Mouse (Mus musculus) forebrain, embryonic 13.5 days (tissue): ENCODE results near the gene Prpf19. TPM values are rescaled to one million over a fixed set of nuclear protein-coding genes. Genes with fewer than 3 reads are reported as not detected.

Experiments used
- ATAC-seq: fragments of 200-750 bp; cut with Nextera tagmentation; 2 replicates; pipeline ENCODE4 v1.8.0; 2017
- H3K27ac ChIP-seq: fragments of 300-500 bp; sonication (generic); 2 replicates; pipeline ENCODE4 v1.5.1; 2015; ENCODE audit warnings: inconsistent platforms, mild to moderate bottlenecking, moderate library complexity
- H3K27me3 ChIP-seq: fragments of 300-500 bp; sonication (generic); 2 replicates; pipeline ENCODE4 v1.6.1; 2015; ENCODE audit warnings: mild to moderate bottlenecking, inconsistent platforms
- H3K36me3 ChIP-seq: fragments of 300-500 bp; sonication (generic); 2 replicates; pipeline ENCODE4 v1.6.1; 2015; ENCODE audit warnings: mild to moderate bottlenecking, inconsistent platforms; ENCODE audit not compliant: poor library complexity, severe bottlenecking
- H3K4me1 ChIP-seq: fragments of 300-500 bp; sonication (generic); 2 replicates; pipeline ENCODE4 v1.6.1; 2015; ENCODE audit warnings: inconsistent platforms
- H3K4me2 ChIP-seq: fragments of 300-500 bp; sonication (generic); 2 replicates; pipeline ENCODE4 v1.6.1; 2015; ENCODE audit warnings: inconsistent platforms, mild to moderate bottlenecking, moderate library complexity
- H3K4me3 ChIP-seq: fragments of 300-500 bp; sonication (generic); 2 replicates; pipeline ENCODE4 v1.5.1; 2015; ENCODE audit warnings: mild to moderate bottlenecking, inconsistent platforms
- H3K9ac ChIP-seq: fragments of 300-500 bp; sonication (generic); 2 replicates; pipeline ENCODE4 v1.6.1; 2015; ENCODE audit warnings: mild to moderate bottlenecking, inconsistent platforms
- H3K9me3 ChIP-seq: fragments of 300-500 bp; sonication (generic); replicated peaks from 2 replicates; pipeline ENCODE4 v1.6.1; 2016; ENCODE audit warnings: inconsistent platforms
- WGBS: fragments of 180-500 bp; shearing (Covaris S2); methylation state at CpG from one replicate; pipeline ENCODE4 v1.1.7; 2015; 5-methylcytosine and 5-hydroxymethylcytosine counted together
- polyA plus RNA-seq: library from polyadenylated mRNA; unstranded; fragments of >200 nt; fragmentation: Nextera tagmentation; extraction: Ambion mirVana; gene quantifications from 2 replicates; pipeline ENCODE4 v1.2.1, GENCODE M21; 2015

Gene Prpf19
- polyA plus RNA-seq, 1 experiment from 2014 or later = 45.3 TPM

- WGBS = 77% methylated on average over 3 of the region's 3 CpGs
- Histone ChIP-seq H3K27me3 (no peaks in the 10 kb centered on the region), H3K4me2 (no peak overlapping the region), H3K36me3 (no peaks in the 10 kb centered on the region), H3K27ac (no peak overlapping the region), H3K9ac (no peak overlapping the region), H3K4me1 (no peaks in the 10 kb centered on the region), H3K4me3 (no peak overlapping the region), H3K9me3 (no peaks in the 10 kb centered on the region)
- ATAC-seq = no peak
These were observed 26.0 kb downstream of the Prpf19 start for GRCm38 (mm10) chr19:10921058-10921457.

- no peak overlapping the region for H3K4me2 ChIP-seq
- no peak overlapping the region for H3K4me3 ChIP-seq
- H3K4me1 ChIP-seq = 0 out of 2 replicates have a peak, but pooled peaks cover 4% of the 10 kb centered on the region
- no peaks in the 10 kb centered on the region for H3K27me3 ChIP-seq
- ATAC-seq = no peak
- H3K9me3 ChIP-seq = no peaks in the 10 kb centered on the region
- 75% methylated on average over 4 of the region's 4 CpGs for WGBS
- no peak overlapping the region for H3K9ac ChIP-seq
- no peak overlapping the region for H3K27ac ChIP-seq
- no peaks in the 10 kb centered on the region for H3K36me3 ChIP-seq
These were observed 29.2 kb downstream of the Prpf19 start for GRCm38 (mm10) chr19:10924220-10924619.

- 30% methylated on average over 6 of the region's 6 CpGs for WGBS
- no peaks in the 10 kb centered on the region for H3K27me3 ChIP-seq
- H3K27ac ChIP-seq = no peak overlapping the region
- H3K9ac ChIP-seq = no peak overlapping the region
- H3K9me3 ChIP-seq = no peaks in the 10 kb centered on the region
- 0 out of 2 replicates have a peak, but pooled peaks cover 4% of the 10 kb centered on the region for H3K4me1 ChIP-seq
- H3K36me3 ChIP-seq = no peaks in the 10 kb centered on the region
- ATAC-seq = no peak
- H3K4me3 ChIP-seq = no peak overlapping the region
- H3K4me2 ChIP-seq = no peak overlapping the region
These were observed 31.1 kb downstream of the Prpf19 start for GRCm38 (mm10) chr19:10926123-10926621.

- Histone ChIP-seq H3K36me3 (no peaks in the 10 kb centered on the region), H3K27me3 (no peaks in the 10 kb centered on the region), H3K4me3 (no peak overlapping the region), H3K4me2 (no peak overlapping the region), H3K27ac (no peak overlapping the region), H3K9me3 (no peaks in the 10 kb centered on the region), H3K4me1 (0 out of 2 replicates have a peak, but pooled peaks cover 4% of the 10 kb centered on the region), H3K9ac (no peak overlapping the region)
- ATAC-seq = no peak
- 26% methylated on average over 4 of the region's 4 CpGs for WGBS
These were observed 31.6 kb downstream of the Prpf19 start for GRCm38 (mm10) chr19:10926666-10927065.

GRCm38 (mm10) chr19:10930641-10931040 lies 35.6 kb downstream of the Prpf19 start:
- H3K4me3 ChIP-seq = no peak overlapping the region
- no peak overlapping the region for H3K27ac ChIP-seq
- H3K4me1 ChIP-seq = 0 out of 2 replicates have a peak, but pooled peaks cover 4% of the 10 kb centered on the region
- no peaks in the 10 kb centered on the region for H3K36me3 ChIP-seq
- no peaks in the 10 kb centered on the region for H3K9me3 ChIP-seq
- no peak overlapping the region for H3K9ac ChIP-seq
- H3K4me2 ChIP-seq = no peak overlapping the region
- ATAC-seq = no peak
- 82% methylated on average over 2 of the region's 2 CpGs for WGBS
- H3K27me3 ChIP-seq = no peaks in the 10 kb centered on the region

GRCm38 (mm10) chr19:10935029-10935428 lies 40.0 kb downstream of the Prpf19 start:
- Histone ChIP-seq H3K4me2 (no peak overlapping the region), H3K27ac (no peak overlapping the region), H3K4me1 (no peaks in the 10 kb centered on the region), H3K27me3 (no peaks in the 10 kb centered on the region; the same call in 1 of the 2 replicates), H3K4me3 (no peak overlapping the region), H3K9me3 (no peaks in the 10 kb centered on the region), H3K36me3 (no peaks in the 10 kb centered on the region), H3K9ac (no peak overlapping the region)
- 21% methylated on average over 5 of the region's 5 CpGs for WGBS
- ATAC-seq = no peak

- 91% methylated on average over 5 of the region's 5 CpGs for whole genome bisulfite sequencing
- Histone ChIP-seq H3K27me3 (no peaks in the 10 kb centered on the region; the same call in 1 of the 2 replicates), H3K4me1 (peaks cover 6% of the 10 kb centered on the region), H3K36me3 (no peaks in the 10 kb centered on the region), H3K9ac (no peak overlapping the region), H3K4me3 (no peak overlapping the region), H3K27ac (no peak overlapping the region), H3K9me3 (no peaks in the 10 kb centered on the region), H3K4me2 (no peak overlapping the region)
- no peak for ATAC-seq
These were observed 41.0 kb downstream of the Prpf19 start for GRCm38 (mm10) chr19:10936077-10936476.

- H3K9me3 ChIP-seq = no peaks in the 10 kb centered on the region
- no peaks in the 10 kb centered on the region; the same call in 1 of the 2 replicates for H3K27me3 ChIP-seq
- no peak within 1 kb of the TSS for H3K4me3 ChIP-seq
- no peak for ATAC-seq
- 74% methylated on average over 5 of the region's 5 CpGs for WGBS
- peaks cover 6% of the 10 kb centered on the region; the same call in 1 of the 2 replicates for H3K36me3 ChIP-seq
- no peak within 1 kb of the TSS for H3K4me2 ChIP-seq
- H3K27ac ChIP-seq = no peak within 1 kb of the TSS
- peaks cover 14% of the 10 kb centered on the region for H3K4me1 ChIP-seq
- H3K9ac ChIP-seq = 0 out of 2 replicates have a peak within 1 kb of the TSS, but pooled peaks have one; percentile 23
These were observed 42.1 kb downstream of the Prpf19 start, which contains the start of gene Ptgdr2 for GRCm38 (mm10) chr19:10937110-10937563. Ptgdr2 (plus strand) TSS chr19:10937160.

GRCm38 (mm10) chr19:10938771-10939170 lies 43.7 kb downstream of the Prpf19 start:
- no peak overlapping the region for H3K9ac ChIP-seq
- no peaks in the 10 kb centered on the region; the same call in 1 of the 2 replicates for H3K27me3 ChIP-seq
- H3K36me3 ChIP-seq = peaks cover 23% of the 10 kb centered on the region
- H3K9me3 ChIP-seq = no peaks in the 10 kb centered on the region
- H3K4me2 ChIP-seq = no peak overlapping the region
- WGBS = 73% methylated on average over 3 of the region's 3 CpGs
- H3K4me1 ChIP-seq = peaks cover 14% of the 10 kb centered on the region
- no peak overlapping the region for H3K4me3 ChIP-seq
- no peak for ATAC-seq
- H3K27ac ChIP-seq = no peak overlapping the region

GRCm38 (mm10) chr19:10940097-10940800 lies 45.2 kb downstream of the Prpf19 start:
- peak; percentile 95 for ATAC-seq
- Histone ChIP-seq H3K9ac (peak overlapping the region; percentile 64), H3K4me2 (peak overlapping the region; percentile 69), H3K9me3 (no peaks in the 10 kb centered on the region), H3K36me3 (peaks cover 37% of the 10 kb centered on the region), H3K4me3 (peak overlapping the region; percentile 38), H3K27ac (peak overlapping the region; percentile 26; the same call in 1 of the 2 replicates), H3K4me1 (peaks cover 14% of the 10 kb centered on the region), H3K27me3 (no peaks in the 10 kb centered on the region; the same call in 1 of the 2 replicates)
- WGBS = 17% methylated on average over 37 of the region's 37 CpGs

- peak; percentile 88 for ATAC-seq
- Histone ChIP-seq H3K9ac (peak overlapping the region; percentile 64), H3K4me2 (peak overlapping the region; percentile 69), H3K4me1 (peaks cover 14% of the 10 kb centered on the region), H3K27me3 (no peaks in the 10 kb centered on the region; the same call in 1 of the 2 replicates), H3K27ac (peak overlapping the region; percentile 26; the same call in 1 of the 2 replicates), H3K9me3 (no peaks in the 10 kb centered on the region), H3K36me3 (peaks cover 41% of the 10 kb centered on the region), H3K4me3 (peak overlapping the region; percentile 38)
- WGBS = 3% methylated on average over 40 of the region's 40 CpGs
These were observed 45.9 kb downstream of the Prpf19 start for GRCm38 (mm10) chr19:10940801-10941457.

- ATAC-seq = no peak
- Histone ChIP-seq H3K27me3 (no peaks in the 10 kb centered on the region; the same call in 1 of the 2 replicates), H3K9me3 (no peaks in the 10 kb centered on the region), H3K4me2 (no peak overlapping the region), H3K36me3 (peaks cover 48% of the 10 kb centered on the region), H3K27ac (no peak overlapping the region), H3K4me3 (no peak overlapping the region), H3K4me1 (peaks cover 38% of the 10 kb centered on the region), H3K9ac (no peak overlapping the region)
- whole genome bisulfite sequencing = 91% methylated on average over 3 of the region's 3 CpGs
These were observed 48.9 kb downstream of the Prpf19 start for GRCm38 (mm10) chr19:10943955-10944354.
